Mouse (Mus musculus) kidney, postnatal 14 days (tissue): ENCODE measurements around the gene Atp13a1.

Experiments
- DNase-seq: peaks from one replicate; pipeline ENCODE4 v3.0.0; 2022; ENCODE audit warnings: mixed read lengths

The Atp13a1 gene

GRCm38 (mm10) chr8:69790773-69791367 is at the start of gene Atp13a1, which contains the start of gene Zfp866:
Atp13a1 (plus strand) TSS chr8:69791163.
Zfp866 (minus strand) TSS chr8:69791178.
- peak; percentile 92 for DNase-seq

GRCm38 (mm10) chr8:69741231-69741630 is 49.7 kb upstream of the Atp13a1 start:
- DNase-seq: no peak

DNA sequence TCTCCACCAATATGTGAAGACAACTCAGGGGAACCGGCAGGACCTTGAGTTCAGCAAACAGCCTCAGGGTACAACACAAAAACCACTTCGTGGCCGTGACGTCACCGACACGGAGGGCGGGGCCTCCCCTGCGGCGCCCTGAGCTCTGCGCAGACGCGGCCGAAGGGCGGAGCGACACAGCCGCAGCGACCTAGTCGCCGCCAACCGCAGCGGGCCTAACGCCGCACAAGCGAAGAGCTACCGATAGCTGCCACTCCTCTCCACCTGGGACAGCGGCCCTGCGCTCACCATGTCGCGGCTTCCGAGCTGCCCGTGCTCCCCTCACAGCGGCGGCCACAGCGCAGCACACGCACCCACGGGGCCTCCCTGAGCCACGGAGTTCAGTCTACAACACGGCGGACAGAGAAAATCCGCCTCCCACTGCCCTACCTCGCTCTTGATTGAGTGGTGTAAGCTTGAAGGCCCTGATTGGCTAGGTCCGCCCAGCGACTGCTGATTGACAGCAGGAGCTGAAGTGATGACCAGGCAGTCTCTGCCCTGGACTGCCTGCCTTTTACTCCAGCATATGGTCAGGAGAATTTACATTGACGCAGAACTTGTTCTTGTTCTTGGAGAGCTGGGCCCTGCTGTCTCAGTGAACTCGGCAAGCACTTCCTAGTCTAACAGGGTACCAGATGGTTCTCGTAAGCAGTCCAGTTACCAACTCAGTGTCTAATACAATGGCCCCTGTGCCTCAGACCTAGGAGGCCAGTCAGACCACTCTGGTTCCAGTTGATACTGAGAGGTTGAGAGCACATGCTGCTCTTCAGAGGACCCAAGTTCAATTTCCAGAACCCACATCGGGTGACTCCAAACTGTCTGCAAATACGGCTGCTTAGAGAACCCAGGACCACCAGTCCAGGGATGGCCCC is 41.2 kb upstream of the Atp13a1 start, which contains the start of gene Zfp963:
Gene Zfp963 (minus strand): TSS at position 427 of the 911 bp plus-strand sequence.
- DNase-seq: peak; percentile 97

- DNase-seq: no peak
These were observed 38.5 kb upstream of the Atp13a1 start for GRCm38 (mm10) chr8:69752437-69752836.

DNA sequence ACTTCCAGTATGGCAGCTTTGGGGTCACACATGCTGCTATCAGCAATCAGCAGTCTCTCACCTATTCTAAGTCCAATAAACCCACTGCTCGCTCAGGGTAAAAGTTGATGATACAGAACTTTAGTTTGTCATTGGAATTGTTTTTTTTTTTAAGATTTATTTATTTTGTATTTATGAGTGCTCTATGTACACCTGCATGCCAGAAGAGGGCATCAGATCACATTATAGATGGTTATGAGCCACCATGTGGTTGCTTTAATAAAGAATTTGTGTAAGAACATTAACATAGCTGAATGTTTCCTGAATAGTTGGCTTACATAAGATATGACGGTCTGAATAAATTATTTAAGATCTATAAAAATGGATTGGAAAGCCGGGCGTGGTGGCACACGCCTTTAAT is 32.6 kb upstream of the Atp13a1 start:
- no peak for DNase-seq

- DNase-seq: no peak
These were observed 29.0 kb upstream of the Atp13a1 start for GRCm38 (mm10) chr8:69761814-69762445.

GRCm38 (mm10) chr8:69771221-69771620 is 19.7 kb upstream of the Atp13a1 start:
- no peak for DNase-seq

DNA sequence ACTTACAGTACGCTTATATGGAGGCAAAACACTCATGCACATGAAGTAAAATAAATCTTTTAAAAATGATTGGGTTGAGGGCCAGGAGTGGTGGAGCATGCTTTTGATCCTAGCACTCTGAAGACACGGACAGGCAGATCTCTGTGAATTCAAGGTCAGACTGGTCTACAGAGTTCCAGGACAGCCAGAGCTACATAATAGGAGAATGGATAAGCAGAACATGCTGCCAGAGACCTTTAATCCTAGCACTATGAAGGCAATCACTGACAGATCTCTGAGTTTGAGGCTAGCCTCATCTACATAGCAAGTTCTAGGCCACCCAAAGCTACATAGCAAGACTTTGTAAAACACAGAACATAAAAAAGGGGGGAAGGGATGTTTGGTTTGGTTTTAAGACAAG is 18.9 kb upstream of the Atp13a1 start:
- DNase-seq: no peak

DNA sequence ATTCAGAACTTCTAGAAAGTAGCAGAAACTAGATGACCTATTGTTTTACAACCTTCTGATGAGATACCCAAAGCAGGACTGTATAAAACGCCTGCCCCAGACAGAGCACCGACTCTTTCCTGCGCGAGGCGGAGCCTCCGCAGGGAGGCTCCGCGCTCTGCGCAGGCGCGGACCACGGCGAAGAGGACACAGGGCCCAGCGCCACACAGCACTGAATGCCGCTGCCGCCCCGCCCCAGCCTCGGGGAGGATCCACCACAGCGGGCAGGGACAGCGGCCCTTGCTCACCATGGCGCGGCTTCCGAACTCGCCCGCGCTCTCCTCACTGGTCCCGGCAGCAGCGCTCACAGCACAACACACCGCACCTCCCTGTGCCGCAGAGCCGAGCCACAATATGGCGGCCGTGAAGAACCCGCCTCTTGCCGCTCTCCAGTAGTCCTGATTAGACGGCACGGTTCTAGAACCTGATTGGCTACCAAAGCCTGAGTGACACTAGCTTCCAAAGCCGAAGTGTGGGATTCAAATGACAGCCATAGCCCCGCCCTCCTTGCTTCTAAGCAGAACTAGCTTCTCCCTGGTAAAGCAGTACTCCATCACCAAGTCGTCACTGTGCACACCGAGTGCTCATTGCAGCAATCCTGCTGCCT is 16.3 kb upstream of the Atp13a1 start, which contains the start of gene Gm20422:
Gene Gm20422 (minus strand): TSS at position 384 of the 646 bp plus-strand sequence.
- DNase-seq: peak; percentile 94

- no peak for DNase-seq
These were observed 15.8 kb upstream of the Atp13a1 start for GRCm38 (mm10) chr8:69775149-69775534.

DNA sequence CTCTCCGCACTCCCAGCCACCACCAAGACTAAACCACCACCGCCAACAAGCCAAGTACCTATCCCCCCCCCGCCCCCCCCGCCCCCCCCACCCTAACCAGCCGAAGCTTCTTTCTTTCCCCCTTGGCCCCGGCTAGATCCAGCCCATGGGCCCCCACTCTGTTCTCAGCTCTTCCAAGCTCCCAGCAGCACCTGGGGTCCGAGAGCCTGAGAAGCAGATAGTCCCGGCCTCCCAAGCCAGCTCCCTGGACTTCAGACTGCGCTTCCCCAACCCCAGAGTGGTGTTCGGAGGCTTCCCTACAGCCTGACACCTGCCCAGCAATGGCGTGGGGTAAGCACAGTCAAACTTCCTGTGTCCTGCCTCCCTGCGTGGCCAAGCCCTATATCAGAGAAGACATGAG is 13.9 kb upstream of the Atp13a1 start:
- DNase-seq: no peak

DNA sequence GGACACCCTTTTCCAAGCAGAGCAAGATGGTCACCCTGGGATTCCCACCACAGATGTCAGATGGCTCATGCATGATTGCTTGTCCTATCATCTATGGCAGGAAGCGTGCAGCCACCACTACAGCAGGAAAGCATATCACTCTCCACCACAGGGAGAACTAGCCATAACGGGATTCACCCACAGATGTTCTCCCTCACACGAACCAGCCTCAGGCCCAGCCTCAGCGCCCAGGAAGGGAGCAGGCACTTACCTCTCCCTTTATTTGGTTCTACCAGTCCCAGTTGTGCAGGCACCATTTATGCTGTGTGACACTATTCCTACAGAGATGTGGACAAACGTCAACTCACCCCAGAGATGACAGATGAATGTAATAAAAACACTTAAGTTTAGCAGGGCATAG is 1.9 kb upstream of the Atp13a1 start:
- no peak for DNase-seq

- DNase-seq: no peak
These were observed 1.2 kb upstream of the Atp13a1 start for GRCm38 (mm10) chr8:69789731-69790130.

DNA sequence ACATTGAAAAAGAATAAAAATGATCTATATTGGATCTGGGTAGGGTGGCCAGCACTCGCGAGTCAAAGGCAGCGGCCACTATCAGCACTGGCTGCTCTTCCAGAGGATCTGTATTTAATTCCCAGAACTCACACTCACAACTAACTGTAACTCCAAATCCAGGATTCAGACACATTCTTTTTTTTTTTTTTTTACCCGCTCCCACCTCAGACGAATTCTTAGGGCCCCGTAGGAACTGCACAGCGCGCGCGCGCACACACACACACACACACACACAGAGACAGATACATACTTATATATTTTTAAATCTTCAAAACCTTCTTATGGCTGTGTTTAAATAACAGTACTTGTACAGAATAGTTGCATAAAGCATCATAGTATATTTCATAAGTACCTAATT is 599 bp upstream of the Atp13a1 start:
- no peak for DNase-seq

DNA sequence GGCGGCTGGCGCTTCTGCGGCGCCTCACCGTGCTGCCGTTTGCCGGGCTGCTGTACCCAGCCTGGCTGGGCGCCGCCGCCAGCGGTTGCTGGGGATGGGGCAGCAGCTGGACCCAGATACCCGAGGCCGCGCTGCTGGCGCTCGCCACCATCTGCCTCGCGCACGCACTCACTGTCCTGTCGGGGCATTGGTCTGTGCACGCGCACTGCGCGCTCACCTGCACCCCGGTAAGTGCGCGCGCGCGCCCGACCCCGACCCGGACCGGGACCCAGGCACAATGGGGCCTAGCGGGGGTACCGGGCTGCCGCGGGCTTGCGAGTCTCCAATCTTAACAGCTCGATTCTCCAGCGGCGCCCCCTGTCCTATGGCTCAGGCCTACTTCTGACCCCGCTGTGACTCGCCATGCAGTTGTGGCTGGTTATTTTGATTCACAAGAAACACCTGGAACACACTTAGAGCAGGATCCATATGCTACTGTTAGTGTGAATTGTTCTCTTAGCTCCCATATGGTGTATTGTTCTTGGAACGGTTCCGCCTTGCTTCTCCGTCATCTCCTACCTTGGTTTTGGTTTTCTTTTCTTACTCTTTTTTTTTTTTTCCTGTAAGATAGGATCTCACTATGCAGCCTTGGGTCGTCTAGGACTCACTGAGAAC is 579 bp downstream of the Atp13a1 start:
- peak; percentile 56 for DNase-seq

DNA sequence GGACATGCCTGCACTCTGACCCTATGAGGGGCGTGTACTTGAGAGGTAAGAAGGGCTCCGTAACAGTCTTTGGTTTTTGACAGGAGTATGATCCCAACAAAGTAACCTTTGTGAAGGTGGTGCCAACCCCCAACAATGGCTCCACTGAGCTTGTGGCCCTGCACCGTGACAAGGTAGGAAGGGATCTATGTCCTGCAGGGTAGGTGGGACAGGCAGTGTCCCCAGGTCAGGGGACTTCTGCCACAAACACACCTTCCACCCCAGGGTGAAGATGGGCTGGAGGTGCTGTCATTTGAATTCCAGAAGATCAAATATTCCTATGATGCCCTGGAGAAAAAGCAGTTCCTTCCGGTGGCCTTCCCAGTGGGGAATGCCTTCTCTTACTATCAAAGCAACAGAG is 2.7 kb downstream of the Atp13a1 start:
- DNase-seq: no peak

DNA sequence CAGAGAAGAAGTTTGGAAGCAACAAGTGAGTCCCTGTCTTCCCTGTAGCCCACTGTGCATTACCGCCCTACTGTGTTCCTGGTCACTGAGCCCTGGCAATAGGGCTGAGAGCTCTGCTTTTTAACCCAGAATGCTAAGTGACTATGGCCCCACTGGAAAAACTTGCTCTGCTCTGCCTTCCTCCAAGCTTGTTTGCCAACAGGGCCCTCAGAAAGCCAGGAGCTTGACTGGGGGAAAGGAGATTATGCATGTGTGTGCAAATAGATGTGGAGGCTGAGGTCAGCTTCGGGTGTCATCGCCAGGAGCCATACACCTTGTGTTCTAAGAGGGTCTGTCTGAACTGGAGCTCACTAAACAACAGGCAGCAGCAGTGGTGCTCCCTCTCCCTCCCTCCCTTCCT is 3.1 kb downstream of the Atp13a1 start:
- no peak for DNase-seq

GRCm38 (mm10) chr8:69794901-69795300 is 3.9 kb downstream of the Atp13a1 start:
- no peak for DNase-seq

DNA sequence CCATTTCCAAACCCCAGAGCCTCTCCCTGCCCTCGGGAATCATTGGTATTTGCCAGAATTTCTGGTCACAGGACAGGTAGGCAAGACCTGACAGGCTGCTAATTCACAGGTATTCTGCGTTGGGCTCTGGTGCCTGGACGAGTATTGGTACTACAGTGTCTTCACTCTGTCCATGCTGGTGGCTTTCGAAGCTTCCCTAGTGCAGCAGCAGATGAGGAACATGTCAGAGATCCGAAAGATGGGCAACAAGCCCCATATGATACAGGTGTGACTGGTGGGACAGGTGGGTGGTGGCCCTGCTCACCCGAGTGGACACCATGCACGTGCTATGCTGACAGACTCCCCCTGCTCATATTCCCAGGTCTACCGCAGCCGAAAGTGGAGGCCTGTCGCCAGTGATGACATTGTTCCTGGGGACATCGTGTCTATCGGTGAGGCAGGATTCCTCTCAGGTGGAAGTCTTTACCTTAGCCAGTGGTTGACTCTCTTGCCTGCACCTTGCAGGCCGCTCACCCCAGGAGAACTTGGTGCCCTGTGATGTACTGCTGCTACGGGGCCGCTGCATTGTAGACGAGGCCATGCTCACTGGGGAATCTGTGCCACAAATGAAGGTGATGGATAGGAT is 5.9 kb downstream of the Atp13a1 start:
- DNase-seq: no peak

- no peak for DNase-seq
These were observed 6.7 kb downstream of the Atp13a1 start for GRCm38 (mm10) chr8:69797661-69798060.

DNA sequence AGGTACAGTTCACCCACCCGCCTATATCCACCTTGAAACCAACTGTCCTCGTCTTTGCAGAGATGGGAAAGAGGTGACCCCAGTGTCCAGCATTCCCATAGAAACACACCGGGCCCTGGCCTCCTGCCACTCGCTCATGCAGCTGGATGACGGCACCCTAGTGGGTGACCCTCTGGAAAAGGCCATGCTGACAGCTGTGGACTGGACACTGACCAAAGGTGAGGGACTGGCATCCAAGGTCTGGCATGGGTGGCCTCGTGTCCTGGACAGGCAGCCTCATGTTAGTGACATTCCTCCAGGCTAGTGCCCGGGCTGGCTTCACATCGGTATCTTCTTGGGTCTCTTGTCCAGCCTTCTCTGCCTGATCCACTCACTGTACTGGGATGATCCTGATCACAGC is 8.3 kb downstream of the Atp13a1 start:
- DNase-seq: no peak

DNA sequence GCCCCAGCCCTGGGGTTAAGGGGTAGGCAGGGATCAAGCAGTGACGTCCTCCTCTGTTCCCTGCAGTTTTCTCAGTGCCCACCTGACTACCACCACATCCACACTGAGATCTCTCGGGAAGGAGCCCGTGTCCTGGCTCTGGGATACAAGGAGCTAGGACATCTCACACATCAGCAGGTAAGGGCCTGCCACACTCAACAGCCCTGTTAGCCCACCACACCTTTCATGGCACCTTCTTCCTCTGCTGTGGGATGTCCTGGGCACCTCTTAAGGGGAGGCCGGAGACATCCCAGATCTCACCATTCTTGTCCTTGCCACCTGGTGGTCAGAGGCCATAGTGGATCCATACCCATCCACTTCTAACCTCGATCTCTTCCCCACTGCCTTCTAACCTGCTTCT is 9.0 kb downstream of the Atp13a1 start:
- no peak for DNase-seq
